Comparison of ENCODE assay signal across 8 mouse cellular contexts in genomic region chr5:105649514-105650001, GRCm38 (mm10). TPM values are rescaled to one million over a fixed set of nuclear protein-coding genes. Genes with fewer than 3 reads are reported as not detected.
DNase-seq lines count a peak whose midpoint lies in the region; ATAC-seq and TF ChIP-seq lines count a peak whose summit lies in the region.

No protein-coding gene starts in this region.

- H3K27me3 ChIP-seq in embryonic facial prominence, embryonic 13.5 days = no peaks in the 10 kb centered on the region
- H3K27me3 ChIP-seq in kidney, embryonic 15.5 days = peaks cover 4% of the 10 kb centered on the region; the same call in 1 of the 2 replicates
- H3K27me3 ChIP-seq in midbrain, postnatal 0 days (ENCODE audit: insufficient read depth, low read length) = no peaks in the 10 kb centered on the region

- peaks cover 10% of the 10 kb centered on the region; the same call in 1 of the 2 replicates for H3K4me1 ChIP-seq in embryonic facial prominence, embryonic 13.5 days
- peaks cover 12% of the 10 kb centered on the region; the same call in 1 of the 2 replicates for H3K4me1 ChIP-seq in kidney, embryonic 15.5 days
- no peaks in the 10 kb centered on the region for H3K4me1 ChIP-seq in midbrain, postnatal 0 days (ENCODE audit: insufficient read depth, low read length)

- no peak overlapping the region for H3K4me2 ChIP-seq in embryonic facial prominence, embryonic 13.5 days
- no peak overlapping the region for H3K4me2 ChIP-seq in kidney, embryonic 15.5 days
- no peak overlapping the region for H3K4me2 ChIP-seq in midbrain, postnatal 0 days (ENCODE audit: low read depth, low read length, poor library complexity, severe bottlenecking)

- no peak overlapping the region for H3K4me3 ChIP-seq in gastrocnemius, adult 2 months
- H3K4me3 ChIP-seq in embryonic facial prominence, embryonic 13.5 days = no peak overlapping the region
- H3K4me3 ChIP-seq in kidney, embryonic 15.5 days (replicated peaks) = no peak overlapping the region
- H3K4me3 ChIP-seq in macrophage (ENCODE audit: inconsistent target) = no peak overlapping the region
- no peak overlapping the region for H3K4me3 ChIP-seq in midbrain, postnatal 0 days (ENCODE audit: low read depth, low read length)

- no peak overlapping the region for H3K9ac ChIP-seq in embryonic facial prominence, embryonic 13.5 days
- no peak overlapping the region for H3K9ac ChIP-seq in kidney, embryonic 15.5 days
- H3K9ac ChIP-seq in midbrain, postnatal 0 days (replicated peaks; ENCODE audit: low read length, poor library complexity, severe bottlenecking) = no peak overlapping the region

- peaks cover 9% of the 10 kb centered on the region; the same call in 1 of the 2 replicates for H3K79me2 ChIP-seq in macrophage (ENCODE audit: inconsistent target)

- ATAC-seq in embryonic facial prominence, embryonic 13.5 days (ENCODE audit: insufficient number of reproducible peaks, insufficient read depth, low FRiP score, low TSS enrichment, low read depth) = 0 out of 2 replicates have a peak, but pooled peaks have one; percentile 26
- ATAC-seq in kidney, embryonic 15.5 days (replicated peaks; ENCODE audit: low FRiP score) = 0 out of 2 replicates have a peak, but pooled peaks have one; percentile 16
- ATAC-seq in midbrain, postnatal 0 days (ENCODE audit: low FRiP score) = no peak

- DNase-seq in gastrocnemius, adult 2 months = peak; percentile 39
- DNase-seq in gastrocnemius, postnatal 36 days = no peak
- peak; percentile 89 for DNase-seq in thymus, postnatal 4 days
- no peak for DNase-seq in right cerebral cortex, postnatal 4 days
- no peak for DNase-seq in midbrain, postnatal 0 days (ENCODE audit: low spot score)

- 85% methylated on average over 10 of the region's 10 CpGs for WGBS in embryonic facial prominence, embryonic 13.5 days
- 78% methylated on average over 10 of the region's 10 CpGs for WGBS in kidney, embryonic 15.5 days
- WGBS in macrophage (ENCODE audit: missing documents) = 26% methylated on average over 10 of the region's 10 CpGs
- 96% methylated on average over 10 of the region's 10 CpGs for WGBS in midbrain, postnatal 0 days

- TF ChIP-seq CTCF in gastrocnemius, adult 2 months (IDR thresholded peaks at IDR 0.05) = no peak
- no peak for TF ChIP-seq CTCF in midbrain, postnatal 0 days (IDR thresholded peaks at IDR 0.05)

- no peaks in the 10 kb centered on the region for H3K9me3 ChIP-seq in embryonic facial prominence, embryonic 13.5 days
- no peaks in the 10 kb centered on the region for H3K9me3 ChIP-seq in kidney, embryonic 15.5 days (replicated peaks)
- H3K9me3 ChIP-seq in midbrain, postnatal 0 days (ENCODE audit: low read length) = no peaks in the 10 kb centered on the region

- no peaks in the 10 kb centered on the region for H3K36me3 ChIP-seq in embryonic facial prominence, embryonic 13.5 days
- H3K36me3 ChIP-seq in kidney, embryonic 15.5 days = no peaks in the 10 kb centered on the region
- H3K36me3 ChIP-seq in macrophage (ENCODE audit: inconsistent target) = no peaks in the 10 kb centered on the region
- no peaks in the 10 kb centered on the region for H3K36me3 ChIP-seq in midbrain, postnatal 0 days (ENCODE audit: insufficient read depth, low read length)

- intact Hi-C loops in gastrocnemius, adult 2 months (cut with DNase I) = no loop called here
- intact Hi-C loops in gastrocnemius, postnatal 36 days (cut with DNase I) = no loop called here

- H3K27ac ChIP-seq in gastrocnemius, adult 2 months = peak overlapping the region; percentile 68
- peak overlapping the region; percentile 62; the same call in 1 of the 2 replicates for H3K27ac ChIP-seq in embryonic facial prominence, embryonic 13.5 days
- peak overlapping the region; percentile 70; the same call in 1 of the 2 replicates for H3K27ac ChIP-seq in kidney, embryonic 15.5 days
- H3K27ac ChIP-seq in macrophage = peak overlapping the region; percentile 97
- no peak overlapping the region for H3K27ac ChIP-seq in midbrain, postnatal 0 days (ENCODE audit: low read depth, low read length)

RNA-seq across cellular contexts. Expression of gene Lrrc8d, which starts 50.2 kb away (rescaled TPM):
- 1 to 10 TPM; 3.2 to 5.0 TPM for total RNA-seq in gastrocnemius, adult 2 months (2021)
- 1 to 10 TPM; 3.0 to 4.4 TPM for total RNA-seq in gastrocnemius, postnatal 36 days (2021)
- 19.4 and 20.1 TPM in 2 replicates for polyA plus RNA-seq in embryonic facial prominence, embryonic 13.5 days (2015; fragmentation: Nextera tagmentation; extraction: Ambion mirVana)
- polyA plus RNA-seq in kidney, embryonic 15.5 days (2015; fragmentation: Nextera tagmentation; extraction: Ambion mirVana) = 30.0 and 32.2 TPM in 2 replicates
- 100 to 1,000 TPM in 16 of 26 experiments, 10 to 100 TPM in 10; 73.6 to 483 (median 123) TPM for total RNA-seq in macrophage (2018; cell fraction: chromatin; rRNA removed)
- 100 to 1,000 TPM in 1 of 26 experiments, 10 to 100 TPM in 25; 46.8 to 160 (median 59.8) TPM for total RNA-seq in macrophage (2018; cell fraction: cytosol; rRNA removed)
- 100 to 1,000 TPM in 14 of 26 experiments, 10 to 100 TPM in 12; 64.4 to 286 (median 111) TPM for total RNA-seq in macrophage (2018; cell fraction: nucleus; rRNA removed)
- 38.8 to 50.7 TPM (median 45.1 TPM) in 3 replicates for polyA plus RNA-seq in macrophage (2018)
- 18.5 and 19.1 TPM in 2 replicates for total RNA-seq in midbrain, postnatal 0 days (2014; rRNA removed)
- polyA plus RNA-seq in midbrain, postnatal 0 days (2015; fragmentation: Nextera tagmentation; extraction: Ambion mirVana) = 30.1 and 30.4 TPM in 2 replicates

Comparison
In these comparisons a context has a peak if more than half of its experiments do, and no peak if none do; other contexts are left out.
1. DNase-seq: peak in gastrocnemius, adult 2 months (single experiment) and thymus, postnatal 4 days (single experiment); none in gastrocnemius, postnatal 36 days (0 of 2), right cerebral cortex, postnatal 4 days (single experiment) and midbrain, postnatal 0 days (single experiment).